Mouse (Mus musculus): ENCODE results near the gene Fah. TPM values are rescaled to one million over a fixed set of nuclear protein-coding genes. Genes with fewer than 3 reads are reported as not detected.

Gene Fah
- polyA plus RNA-seq, 1 experiment from 2014 or later, result 7.2 TPM

DNA sequence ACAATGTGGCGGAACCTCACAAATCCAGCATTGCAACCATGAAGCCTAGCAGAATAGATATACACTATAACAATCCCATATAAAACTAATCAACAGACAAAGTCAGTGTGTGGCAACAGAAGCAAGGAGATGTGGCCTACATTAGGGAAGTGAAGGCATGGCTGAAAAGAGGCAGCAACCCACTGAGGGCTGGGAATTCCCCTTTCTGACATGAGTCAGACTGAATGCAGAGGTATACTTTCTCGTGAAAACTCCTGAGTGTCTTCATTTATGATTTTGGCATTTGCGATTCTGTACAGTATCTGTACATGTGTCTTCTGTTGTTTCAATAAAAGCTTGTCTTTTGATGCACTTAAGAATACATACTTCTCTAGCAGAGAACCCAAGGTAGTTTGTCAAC lies 15.2 kb downstream of the Fah start:
- no peaks in the 10 kb centered on the region for H3K9me3 ChIP-seq
- ATAC-seq (ENCODE audit: low read depth), result no peak
- peaks cover 3% of the 10 kb centered on the region; the same call in 1 of the 2 replicates for H3K4me1 ChIP-seq (replicated peaks)
- no peak overlapping the region for H3K4me3 ChIP-seq
- H3K36me3 ChIP-seq, result no peaks in the 10 kb centered on the region
- no peak overlapping the region for H3K27ac ChIP-seq (replicated peaks)
- H3K27me3 ChIP-seq, result no peaks in the 10 kb centered on the region
- 90% methylated on average over 3 of the region's 3 CpGs for WGBS
- no peak overlapping the region for H3K9ac ChIP-seq
- H3K4me2 ChIP-seq, result no peak overlapping the region

DNA sequence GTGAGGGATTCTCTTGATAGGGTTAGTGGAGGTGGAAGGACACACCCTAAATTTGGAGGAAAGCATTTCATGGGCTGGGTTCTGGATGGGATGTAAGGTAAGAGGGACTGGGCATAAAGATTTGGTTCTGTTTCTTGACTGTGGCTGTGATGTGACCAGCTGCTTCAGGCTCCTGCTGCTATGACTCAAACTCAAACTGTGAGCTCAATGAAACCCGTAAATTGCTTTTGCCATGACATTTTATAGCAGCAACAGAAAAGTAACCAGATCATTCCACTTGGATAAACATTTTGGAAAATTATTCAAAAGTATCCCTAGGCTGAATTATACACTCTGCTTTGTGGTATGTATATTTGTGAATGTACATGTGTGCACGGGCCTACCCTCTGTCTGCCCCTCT lies 15.9 kb downstream of the Fah start:
- ATAC-seq (ENCODE audit: low read depth), result no peak
- Histone ChIP-seq H3K27ac (replicated peaks) (no peak overlapping the region), H3K4me2 (no peak overlapping the region), H3K4me3 (no peak overlapping the region), H3K27me3 (no peaks in the 10 kb centered on the region), H3K4me1 (replicated peaks) (peaks cover 3% of the 10 kb centered on the region; the same call in 1 of the 2 replicates), H3K36me3 (no peaks in the 10 kb centered on the region), H3K9me3 (no peaks in the 10 kb centered on the region), H3K9ac (no peak overlapping the region)
- 88% methylated on average over 2 of the region's 2 CpGs for WGBS

DNA sequence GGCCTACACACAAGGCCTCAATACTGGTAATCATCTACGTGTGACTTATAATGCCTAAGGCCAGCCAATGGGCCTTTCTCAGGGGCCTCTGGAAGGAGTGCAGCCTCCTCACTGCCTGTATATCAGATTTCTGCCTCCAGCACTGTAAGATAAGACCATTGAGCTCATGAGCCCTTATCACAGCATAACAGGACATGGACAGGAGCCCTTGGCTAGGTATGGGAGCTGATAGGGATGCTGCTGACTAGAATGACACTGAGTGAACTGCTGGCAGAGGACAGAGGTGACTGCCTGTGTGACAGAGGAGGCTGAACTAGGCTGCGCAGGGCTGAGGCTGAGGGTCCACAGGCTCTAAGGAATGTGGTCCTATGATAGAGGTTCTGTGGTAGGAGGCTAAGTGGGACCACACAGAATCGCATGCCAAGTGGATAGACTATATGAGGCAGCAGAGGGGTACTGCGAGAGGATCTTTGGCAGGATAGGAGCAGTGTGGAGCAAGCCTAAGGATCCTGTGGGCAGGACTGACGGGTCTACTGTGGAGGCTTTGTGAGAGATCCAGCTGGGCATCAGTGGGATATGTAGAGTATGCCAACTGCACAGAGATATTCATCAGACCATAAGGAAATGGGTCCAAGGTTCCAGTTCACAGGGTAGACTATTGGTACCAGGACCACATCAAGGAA lies 19.3 kb downstream of the Fah start:
- Histone ChIP-seq H3K4me3 (no peak overlapping the region), H3K27ac (replicated peaks) (no peak overlapping the region), H3K36me3 (no peaks in the 10 kb centered on the region), H3K27me3 (no peaks in the 10 kb centered on the region), H3K9ac (no peak overlapping the region), H3K4me2 (no peak overlapping the region), H3K9me3 (no peaks in the 10 kb centered on the region), H3K4me1 (replicated peaks) (no peaks in the 10 kb centered on the region; the same call in 1 of the 2 replicates)
- WGBS, result 92% methylated on average over 5 of the region's 5 CpGs
- no peak for ATAC-seq (ENCODE audit: low read depth)

DNA sequence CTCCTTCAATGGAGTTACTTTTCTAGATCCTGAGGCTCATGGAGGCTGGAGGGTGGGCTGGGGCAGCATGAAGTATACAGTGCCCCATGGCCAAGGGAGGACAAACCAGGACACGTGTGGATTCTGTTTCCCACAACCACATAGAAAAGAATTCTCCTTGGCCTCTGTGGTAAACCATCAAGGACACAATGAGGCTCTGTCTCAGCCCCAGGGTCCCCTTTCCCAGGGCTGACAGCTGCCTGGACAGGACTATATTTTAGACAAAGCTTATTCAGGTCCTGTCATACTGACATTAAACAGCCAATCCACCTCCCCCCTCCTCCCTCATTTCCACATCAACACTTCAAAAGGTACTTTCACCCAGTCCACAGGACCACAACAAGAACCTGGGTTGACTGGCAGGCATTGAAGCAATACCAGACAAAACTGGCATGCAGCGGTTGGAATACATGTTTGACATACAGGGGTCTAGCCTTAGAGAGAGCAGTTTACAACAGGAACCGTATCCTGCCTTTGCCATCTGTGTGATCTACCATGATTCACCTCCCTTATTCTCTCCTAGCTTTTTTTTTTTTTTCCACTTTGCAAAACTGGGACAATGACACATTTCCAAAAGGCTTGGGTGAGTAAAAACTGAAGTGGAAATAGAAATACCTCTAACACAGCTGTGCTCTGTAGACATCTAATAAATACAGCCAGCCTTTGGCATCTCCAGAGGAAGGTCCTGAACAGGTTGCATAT lies 20.0 kb downstream of the Fah start:
- H3K4me3 ChIP-seq, result no peak overlapping the region
- no peak for ATAC-seq (ENCODE audit: low read depth)
- no peak overlapping the region for H3K27ac ChIP-seq (replicated peaks)
- WGBS, result 49% methylated on average over 3 of the region's 3 CpGs
- no peaks in the 10 kb centered on the region for H3K36me3 ChIP-seq
- no peak overlapping the region for H3K9ac ChIP-seq
- H3K9me3 ChIP-seq, result no peaks in the 10 kb centered on the region
- H3K4me2 ChIP-seq, result no peak overlapping the region
- H3K4me1 ChIP-seq (replicated peaks), result no peaks in the 10 kb centered on the region; the same call in 1 of the 2 replicates
- H3K27me3 ChIP-seq, result no peaks in the 10 kb centered on the region

DNA sequence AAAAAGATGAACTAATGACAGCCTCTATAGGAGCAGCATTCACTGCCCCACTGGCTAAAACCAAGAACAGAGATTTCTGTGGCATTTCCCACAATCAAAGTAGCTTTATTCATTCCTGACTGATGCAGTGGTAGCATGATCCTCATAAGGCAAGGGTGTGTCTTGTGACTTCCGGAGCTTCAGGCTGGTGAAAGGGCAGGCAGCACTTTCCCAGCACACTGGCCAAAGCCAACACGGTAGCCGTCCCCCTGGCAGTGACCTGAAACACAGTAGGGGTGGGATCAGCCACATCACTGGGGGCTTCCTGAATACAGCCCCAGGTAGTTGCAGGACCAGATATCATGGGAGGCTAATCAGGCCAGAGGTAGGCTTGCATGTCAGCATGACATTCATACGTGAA lies 21.4 kb downstream of the Fah start:
- 91% methylated on average over 4 of the region's 4 CpGs for WGBS
- no peak for ATAC-seq (ENCODE audit: low read depth)
- no peaks in the 10 kb centered on the region; the same call in 1 of the 2 replicates for H3K4me1 ChIP-seq (replicated peaks)

DNA sequence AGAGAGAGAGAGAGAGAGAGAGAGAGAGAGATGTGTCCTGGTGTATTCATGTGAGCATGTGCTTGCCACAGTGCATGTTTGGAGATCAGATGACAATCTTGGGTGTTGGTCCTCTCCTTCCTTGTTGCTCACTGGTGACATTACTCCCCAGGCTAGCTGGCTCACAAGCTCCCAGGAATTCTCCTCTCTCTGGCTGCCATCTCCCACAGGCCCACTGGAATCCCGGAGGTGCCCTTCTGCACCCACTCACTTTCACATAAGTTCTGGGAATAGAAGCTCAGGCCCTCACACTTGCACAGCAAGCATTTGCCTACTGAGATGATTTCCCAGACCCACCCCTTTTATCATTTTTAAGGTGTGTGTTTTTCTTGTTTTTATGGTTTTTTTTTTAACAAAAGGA lies 26.8 kb downstream of the Fah start:
- ATAC-seq (ENCODE audit: low read depth), result no peak
- Histone ChIP-seq H3K4me2 (no peak overlapping the region), H3K4me3 (no peak overlapping the region), H3K9me3 (no peaks in the 10 kb centered on the region), H3K9ac (no peak overlapping the region), H3K27ac (replicated peaks) (no peak overlapping the region), H3K27me3 (no peaks in the 10 kb centered on the region), H3K36me3 (no peaks in the 10 kb centered on the region), H3K4me1 (replicated peaks) (no peaks in the 10 kb centered on the region)
- 94% methylated on average over 1 of the region's 1 CpGs for WGBS

More for the DNA sequence above, 21.4 kb downstream of the Fah start:
- H3K27me3 ChIP-seq, result no peaks in the 10 kb centered on the region
- H3K4me3 ChIP-seq, result no peak overlapping the region
- no peak overlapping the region for H3K4me2 ChIP-seq
- H3K27ac ChIP-seq (replicated peaks), result no peak overlapping the region
- H3K9me3 ChIP-seq, result no peaks in the 10 kb centered on the region
- no peaks in the 10 kb centered on the region for H3K36me3 ChIP-seq
- H3K9ac ChIP-seq, result no peak overlapping the region

DNA sequence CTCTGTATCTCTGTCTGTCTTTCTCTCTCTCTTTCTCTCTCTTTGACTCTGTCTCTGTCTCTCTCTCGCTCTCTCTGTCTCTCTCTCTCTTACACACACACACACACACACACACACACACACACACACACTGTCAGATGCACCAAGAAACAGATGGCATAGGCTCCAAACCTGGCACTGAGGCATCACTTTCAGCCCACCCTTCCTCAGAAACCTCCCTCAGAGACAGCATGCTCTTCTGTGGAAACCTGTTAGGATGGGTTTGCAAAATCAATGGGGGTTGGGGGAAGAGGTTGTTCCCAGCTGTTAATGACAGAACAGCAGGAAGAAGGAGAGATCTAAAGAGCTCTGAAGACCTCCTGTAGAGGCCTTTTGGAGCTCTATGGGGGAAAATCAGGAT lies 27.7 kb downstream of the Fah start:
- no peak overlapping the region for H3K9ac ChIP-seq
- no peak for ATAC-seq (ENCODE audit: low read depth)
- no peaks in the 10 kb centered on the region for H3K36me3 ChIP-seq
- no peaks in the 10 kb centered on the region for H3K27me3 ChIP-seq
- H3K9me3 ChIP-seq, result no peaks in the 10 kb centered on the region
- H3K4me1 ChIP-seq (replicated peaks), result no peaks in the 10 kb centered on the region
- WGBS, result 75% methylated on average over 1 of the region's 1 CpGs
- H3K4me2 ChIP-seq, result no peak overlapping the region
- H3K27ac ChIP-seq (replicated peaks), result no peak overlapping the region
- no peak overlapping the region for H3K4me3 ChIP-seq

DNA sequence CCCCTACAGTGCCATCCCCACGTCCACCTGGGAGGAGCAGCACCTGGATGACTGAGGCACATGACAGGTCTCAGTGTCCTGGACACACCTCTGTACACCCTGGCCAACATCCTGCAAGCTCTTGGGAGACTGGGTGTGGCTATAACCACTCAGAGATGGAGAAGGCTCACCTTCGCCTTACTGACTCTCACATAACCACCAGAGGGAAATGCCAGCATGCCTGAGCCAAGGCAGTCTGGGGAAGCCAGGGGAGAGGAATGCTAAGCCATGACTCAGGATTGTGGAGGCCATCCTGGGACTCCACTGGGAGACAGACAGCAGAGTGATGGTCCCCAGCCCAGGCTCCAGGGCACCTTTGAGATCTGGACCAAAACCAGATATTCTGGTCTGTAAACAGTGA lies 29.5 kb downstream of the Fah start:
- H3K4me2 ChIP-seq, result no peak overlapping the region
- no peaks in the 10 kb centered on the region for H3K27me3 ChIP-seq
- no peak overlapping the region for H3K9ac ChIP-seq
- WGBS, result 89% methylated on average over 2 of the region's 2 CpGs
- no peaks in the 10 kb centered on the region for H3K9me3 ChIP-seq
- H3K27ac ChIP-seq (replicated peaks), result no peak overlapping the region
- no peaks in the 10 kb centered on the region for H3K36me3 ChIP-seq
- ATAC-seq (ENCODE audit: low read depth), result no peak
- no peak overlapping the region for H3K4me3 ChIP-seq
- H3K4me1 ChIP-seq (replicated peaks), result no peaks in the 10 kb centered on the region

DNA sequence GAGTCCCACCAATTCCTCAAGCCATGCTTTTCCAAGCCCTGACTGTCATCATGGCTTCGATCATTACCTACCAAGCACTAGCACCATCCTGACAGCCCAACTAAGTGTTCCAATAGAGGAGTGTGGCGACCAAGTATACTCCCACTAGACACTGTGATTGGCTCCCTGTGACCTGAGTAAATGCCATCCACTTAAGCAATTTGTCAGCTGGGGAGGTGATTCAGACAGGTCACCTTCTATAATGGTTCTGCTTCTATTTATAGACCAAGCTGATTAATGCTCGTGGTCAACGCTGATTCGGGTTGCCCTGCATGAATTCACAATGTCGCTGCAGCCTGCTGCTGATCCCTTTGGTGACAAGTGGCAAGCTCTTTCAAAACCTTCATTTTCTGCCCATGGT lies 40.3 kb downstream of the Fah start:
- 77% methylated on average over 6 of the region's 6 CpGs for WGBS
- ATAC-seq (ENCODE audit: low read depth), result no peak
- H3K27ac ChIP-seq (replicated peaks), result no peak overlapping the region

DNA sequence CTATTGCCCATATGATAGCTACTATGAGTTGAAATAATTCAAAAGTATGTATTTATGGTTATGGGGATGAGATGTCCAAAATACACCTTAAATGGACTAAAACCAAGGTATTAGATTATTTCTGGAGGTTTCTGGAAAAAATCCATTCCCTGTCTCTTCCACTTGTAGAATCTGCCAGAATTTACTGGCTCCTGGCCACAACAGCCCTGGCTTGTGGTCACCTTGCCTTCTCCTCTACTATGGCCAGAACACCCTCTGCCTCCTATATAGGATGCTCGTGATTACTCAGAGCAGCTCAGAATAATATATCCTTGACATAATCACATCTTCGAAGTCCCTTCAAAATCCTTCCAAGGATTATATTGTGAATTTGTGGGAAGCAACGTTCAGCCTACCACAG lies 42.3 kb downstream of the Fah start:
- Histone ChIP-seq H3K27me3 (no peaks in the 10 kb centered on the region), H3K4me2 (no peak overlapping the region), H3K36me3 (no peaks in the 10 kb centered on the region), H3K4me1 (replicated peaks) (no peaks in the 10 kb centered on the region), H3K9ac (no peak overlapping the region), H3K9me3 (no peaks in the 10 kb centered on the region), H3K27ac (replicated peaks) (no peak overlapping the region), H3K4me3 (no peak overlapping the region)
- ATAC-seq (ENCODE audit: low read depth), result no peak
- 90% methylated on average over 3 of the region's 3 CpGs for WGBS

More for the DNA sequence above, 40.3 kb downstream of the Fah start:
- Histone ChIP-seq H3K4me1 (replicated peaks) (no peaks in the 10 kb centered on the region), H3K9me3 (no peaks in the 10 kb centered on the region), H3K36me3 (no peaks in the 10 kb centered on the region), H3K4me2 (no peak overlapping the region), H3K9ac (no peak overlapping the region), H3K27me3 (no peaks in the 10 kb centered on the region), H3K4me3 (no peak overlapping the region)

DNA sequence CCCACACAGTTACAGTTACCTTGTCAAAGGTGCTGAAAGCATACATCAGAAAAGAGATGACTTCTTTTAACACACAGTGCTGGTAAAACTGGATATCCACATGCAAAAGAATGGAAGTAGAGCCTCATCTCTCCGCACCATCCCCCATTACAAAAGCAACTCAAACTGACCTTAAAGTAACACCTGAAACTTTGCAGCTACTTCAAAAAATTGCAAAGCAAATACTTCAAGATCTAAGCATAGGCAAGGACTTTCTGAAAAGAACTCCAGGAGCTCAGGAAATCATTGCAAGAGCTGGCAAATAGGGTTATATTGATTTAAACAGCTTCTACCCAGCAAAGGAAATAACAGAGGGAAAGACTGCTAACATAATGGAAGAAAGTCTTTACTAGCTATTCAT lies 46.0 kb downstream of the Fah start:
- no peaks in the 10 kb centered on the region for H3K27me3 ChIP-seq
- no peaks in the 10 kb centered on the region for H3K4me1 ChIP-seq (replicated peaks)
- H3K36me3 ChIP-seq, result no peaks in the 10 kb centered on the region
- H3K27ac ChIP-seq (replicated peaks), result no peak overlapping the region
- no peak overlapping the region for H3K9ac ChIP-seq
- WGBS, result 98% methylated on average over 1 of the region's 1 CpGs
- H3K4me3 ChIP-seq, result no peak overlapping the region
- no peak for ATAC-seq (ENCODE audit: low read depth)
- H3K4me2 ChIP-seq, result no peak overlapping the region
- no peaks in the 10 kb centered on the region for H3K9me3 ChIP-seq

DNA sequence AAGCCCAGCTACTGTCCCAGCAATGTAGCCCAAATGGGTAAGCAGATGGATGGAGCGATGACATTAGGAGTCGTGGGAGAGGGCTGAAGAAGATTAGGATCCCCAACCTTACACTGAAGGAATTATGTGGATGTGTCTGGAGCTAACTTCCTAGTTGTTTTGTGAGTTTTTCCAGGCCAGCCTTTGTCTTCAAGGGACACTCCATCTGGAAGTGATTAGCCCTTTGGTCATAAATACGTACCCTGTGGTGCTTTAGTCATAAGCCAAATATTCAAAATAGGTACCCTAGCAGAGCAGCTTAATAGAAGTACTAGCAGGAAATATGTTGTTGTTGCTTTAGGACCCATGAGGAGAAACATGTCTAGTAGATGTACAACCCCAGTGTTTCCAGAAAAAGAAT lies 49.2 kb downstream of the Fah start:
- H3K27me3 ChIP-seq, result no peaks in the 10 kb centered on the region
- H3K36me3 ChIP-seq, result no peaks in the 10 kb centered on the region
- H3K4me3 ChIP-seq, result no peak overlapping the region
- peaks cover 6% of the 10 kb centered on the region; the same call in 1 of the 2 replicates for H3K4me1 ChIP-seq (replicated peaks)
- no peak overlapping the region for H3K4me2 ChIP-seq
- H3K9me3 ChIP-seq, result no peaks in the 10 kb centered on the region
- no peak overlapping the region for H3K27ac ChIP-seq (replicated peaks)
- no peak for ATAC-seq (ENCODE audit: low read depth)
- H3K9ac ChIP-seq, result no peak overlapping the region
- 77% methylated on average over 3 of the region's 3 CpGs for WGBS
